Mouse (Mus musculus): Measurements from ENCODE around the gene Hrh1.

DNA sequence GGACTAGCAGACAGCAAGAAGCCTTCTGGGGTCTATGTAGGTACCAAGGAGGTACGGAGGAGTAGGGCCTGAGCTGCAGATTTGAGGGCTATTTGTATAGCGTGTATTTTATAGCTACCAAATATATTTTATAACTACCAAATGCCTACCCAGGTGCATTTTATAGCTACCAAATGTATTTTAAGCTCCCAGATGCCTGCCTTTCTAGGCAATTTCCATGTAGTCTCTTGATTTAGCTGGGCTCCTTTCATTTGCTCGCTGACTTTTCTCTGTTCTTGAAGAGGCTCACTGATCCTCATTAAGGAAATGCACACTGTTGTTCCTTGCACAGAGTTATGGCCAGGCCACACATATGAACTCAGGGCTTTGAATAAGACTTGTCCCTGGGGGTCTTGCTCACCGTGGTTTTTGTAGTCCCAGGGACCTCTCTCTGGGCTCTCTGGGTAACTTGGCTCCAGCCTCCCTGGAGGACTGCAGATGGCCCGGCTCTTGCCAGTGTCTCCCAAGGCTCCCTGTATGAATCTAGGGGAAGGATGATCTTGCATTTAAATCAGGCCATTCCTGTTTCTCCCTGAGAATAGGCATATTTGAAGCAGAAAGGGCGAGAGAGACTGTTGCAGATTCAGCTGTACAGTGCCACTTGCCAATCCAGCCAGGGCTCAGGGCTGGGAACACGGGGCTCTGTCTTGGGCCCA, 7.2 kb downstream of the Hrh1 start:
- TF ChIP-seq CTCF (IDR thresholded peaks at IDR 0.05; ENCODE audit: borderline replicate concordance, insufficient read depth, low read length), result no peak
- no peak for TF ChIP-seq POLR2A (IDR thresholded peaks at IDR 0.05; ENCODE audit: low read depth, low read length)
